Mouse (Mus musculus): ENCODE data around the gene Gm14399. TPM values are rescaled to one million over a fixed set of nuclear protein-coding genes. Genes with fewer than 3 reads are reported as not detected.
"Not testable (repeated sequence)": the region's sequence is repeated elsewhere in the genome, so short reads cannot be mapped to it uniquely, and the experiment has no call there.

Gene Gm14399
- polyA plus RNA-seq, 1 experiment = not detected

DNA sequence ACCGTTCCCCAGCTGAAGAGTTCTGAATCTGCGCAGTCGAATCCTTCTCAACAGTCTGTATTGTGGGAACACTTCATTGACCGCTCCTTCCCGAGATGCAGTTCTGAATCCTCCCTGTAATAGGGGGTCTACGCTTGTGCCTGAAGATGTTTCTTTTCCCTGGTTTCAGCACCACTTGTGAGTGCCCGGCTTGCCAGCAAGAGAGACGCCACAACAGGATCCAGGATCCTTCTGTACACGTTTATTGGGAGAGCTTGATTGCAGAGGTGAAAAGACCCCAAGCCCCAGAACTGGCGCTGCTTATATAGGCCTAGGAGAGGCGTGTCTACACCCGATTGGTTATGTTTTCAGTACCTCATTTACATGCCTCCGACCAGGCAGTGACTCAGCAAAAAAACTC is 14.9 kb upstream of the Gm14399 start:
- WGBS = 93% methylated on average over 13 of the region's 13 CpGs
- Histone ChIP-seq H3K27ac (ENCODE audit: insufficient read depth, low read depth, low read length) (no peak overlapping the region), H3K4me3 (ENCODE audit: insufficient read depth, low read depth, low read length) (no peak overlapping the region), H3K4me1 (ENCODE audit: control insufficient read depth, insufficient read depth, low read length) (no peaks in the 10 kb centered on the region)
- TF ChIP-seq CTCF (IDR thresholded peaks at IDR 0.05; ENCODE audit: insufficient read depth, low read depth, low read length) = no peak
- TF ChIP-seq POLR2A (IDR thresholded peaks at IDR 0.05; ENCODE audit: insufficient read depth, low read depth, low read length) = no peak

DNA sequence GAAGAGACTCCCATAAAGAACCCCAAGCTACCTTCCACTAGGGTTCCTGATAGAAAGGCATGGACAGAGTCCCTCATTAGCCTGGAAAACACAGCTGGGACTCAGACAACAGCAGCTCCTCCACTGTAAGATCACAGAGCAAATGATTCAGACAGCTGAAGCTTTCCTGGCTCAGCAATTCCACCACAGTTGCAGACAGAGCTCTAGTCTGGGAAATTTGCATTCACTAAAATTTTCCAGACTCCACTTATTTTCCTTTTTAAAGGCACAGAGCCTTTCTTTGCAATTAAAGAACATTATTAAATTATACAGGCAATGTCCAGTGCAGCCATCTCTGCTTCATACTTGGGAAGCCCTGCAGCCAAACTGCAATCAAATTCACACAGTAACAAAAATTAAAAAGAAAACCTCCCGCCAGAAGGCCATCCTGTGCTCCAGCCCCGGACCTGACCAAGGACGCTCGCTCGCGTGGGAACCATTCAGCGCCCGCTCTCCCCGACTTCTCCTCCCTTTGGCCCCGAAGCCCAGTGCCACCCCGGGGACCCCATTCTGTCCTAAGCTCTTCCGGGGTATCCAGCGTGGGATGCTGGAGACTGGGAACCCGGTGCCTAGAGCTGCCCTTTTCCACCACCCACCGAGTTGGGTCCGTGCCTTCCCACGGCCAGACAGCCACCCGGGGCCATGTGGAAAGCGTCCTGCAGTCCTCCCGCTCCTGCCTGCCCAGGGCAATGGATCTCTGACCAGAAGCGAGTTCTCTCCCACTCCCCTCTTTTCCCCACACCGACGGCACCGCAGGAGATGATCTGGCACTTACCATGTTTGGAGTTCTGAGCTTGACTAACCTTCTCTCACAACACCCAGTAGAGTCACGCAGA is 457 bp downstream of the Gm14399 start:
- WGBS = 5% methylated on average over 25 of the region's 25 CpGs
- H3K27ac ChIP-seq (ENCODE audit: insufficient read depth, low read depth, low read length) = not testable (repeated sequence)

DNA sequence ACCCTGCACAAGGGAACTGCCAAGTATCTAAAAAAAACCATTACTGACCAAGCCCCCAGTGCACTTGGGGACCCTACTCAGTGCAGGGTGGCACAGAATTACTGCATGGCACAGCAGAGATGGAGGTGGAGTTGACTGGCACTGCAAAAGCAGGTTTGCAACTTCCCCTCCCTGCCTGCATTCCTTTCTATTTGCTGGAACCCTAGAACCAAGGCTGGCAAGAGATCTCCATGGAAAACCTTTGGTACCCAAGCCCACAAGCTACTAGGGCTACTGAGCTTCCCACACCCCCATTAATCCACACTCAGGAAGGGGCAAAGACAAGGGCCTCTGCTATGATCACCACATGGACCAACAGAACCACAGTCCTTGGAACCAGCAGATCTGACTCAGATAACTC is 1.2 kb downstream of the Gm14399 start:
- not testable (repeated sequence) for H3K27ac ChIP-seq (ENCODE audit: insufficient read depth, low read depth, low read length); H3K4me3 ChIP-seq (ENCODE audit: insufficient read depth, low read depth, low read length); H3K4me1 ChIP-seq (ENCODE audit: control insufficient read depth, insufficient read depth, low read length)

More for the DNA sequence above, 457 bp downstream of the Gm14399 start:
- H3K4me1 ChIP-seq (ENCODE audit: control insufficient read depth, insufficient read depth, low read length) = not testable (repeated sequence)
- H3K4me3 ChIP-seq (ENCODE audit: insufficient read depth, low read depth, low read length) = peak overlapping the region; percentile 65

Other genes starting within 250 kb of the Gm14399 start
- not detected in 2 replicates for gene Gm14444, start 131.8 kb downstream of the Gm14399 start, polyA plus RNA-seq (2012; ENCODE audit: insufficient read depth, insufficient read length, low replicate concordance, missing spikeins)
- gene Gm14393, start 74.2 kb downstream of the Gm14399 start, polyA plus RNA-seq (2012; ENCODE audit: insufficient read depth, insufficient read length, low replicate concordance, missing spikeins) = not detected in 2 replicates
- not detected in 2 replicates for gene Gm14443, start 33.9 kb upstream of the Gm14399 start, polyA plus RNA-seq (2012; ENCODE audit: insufficient read depth, insufficient read length, low replicate concordance, missing spikeins)
- gene Gm14391, start 64.9 kb upstream of the Gm14399 start, polyA plus RNA-seq (2012; ENCODE audit: insufficient read depth, insufficient read length, low replicate concordance, missing spikeins) = not detected in 2 replicates
- gene Gm14440, start 133.1 kb upstream of the Gm14399 start, polyA plus RNA-seq (2012; ENCODE audit: insufficient read depth, insufficient read length, low replicate concordance, missing spikeins) = not detected in 2 replicates
- 89.6 TPM in 1 of 2 replicates, not detected in the other for gene Gm4631, start 196.2 kb upstream of the Gm14399 start, polyA plus RNA-seq (2012; ENCODE audit: insufficient read depth, insufficient read length, low replicate concordance, missing spikeins)
- not detected in 2 replicates for gene Zfp968, start 230.4 kb upstream of the Gm14399 start, polyA plus RNA-seq (2012; ENCODE audit: insufficient read depth, insufficient read length, low replicate concordance, missing spikeins)

Data from olfactory bulb, adult 2 months (tissue).